Mouse (Mus musculus): ENCODE measurements around the gene Myo1b. TPM values are rescaled to one million over a fixed set of nuclear protein-coding genes. Genes with fewer than 3 reads are reported as not detected.

Gene Myo1b
- total RNA-seq, 2 experiments from 2014 or later: 8.3 to 13.2 TPM

DNA sequence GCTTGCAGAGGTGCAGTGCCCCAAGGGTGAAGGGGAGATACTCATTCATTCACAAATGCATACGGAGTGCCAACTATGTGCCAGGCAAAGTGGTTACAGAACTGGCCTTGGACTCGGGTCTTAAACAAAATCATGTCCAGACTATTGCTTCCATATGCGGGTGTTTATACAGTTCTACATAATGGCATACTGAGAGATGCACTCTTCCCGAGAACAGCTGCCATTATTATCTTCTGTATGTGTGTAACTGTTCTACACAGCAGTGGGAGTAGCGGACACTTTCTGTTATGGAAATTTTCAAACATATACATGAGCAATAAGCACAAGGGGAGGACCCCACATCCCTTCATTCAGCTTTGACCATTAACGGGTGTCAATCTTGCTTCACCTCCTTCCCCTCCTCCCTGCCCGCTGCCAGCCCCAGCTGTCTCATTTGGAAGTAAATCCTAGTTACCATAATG is 117.8 kb downstream of the Myo1b start:
- no peak for DNase-seq (ENCODE audit: low spot score)

DNA sequence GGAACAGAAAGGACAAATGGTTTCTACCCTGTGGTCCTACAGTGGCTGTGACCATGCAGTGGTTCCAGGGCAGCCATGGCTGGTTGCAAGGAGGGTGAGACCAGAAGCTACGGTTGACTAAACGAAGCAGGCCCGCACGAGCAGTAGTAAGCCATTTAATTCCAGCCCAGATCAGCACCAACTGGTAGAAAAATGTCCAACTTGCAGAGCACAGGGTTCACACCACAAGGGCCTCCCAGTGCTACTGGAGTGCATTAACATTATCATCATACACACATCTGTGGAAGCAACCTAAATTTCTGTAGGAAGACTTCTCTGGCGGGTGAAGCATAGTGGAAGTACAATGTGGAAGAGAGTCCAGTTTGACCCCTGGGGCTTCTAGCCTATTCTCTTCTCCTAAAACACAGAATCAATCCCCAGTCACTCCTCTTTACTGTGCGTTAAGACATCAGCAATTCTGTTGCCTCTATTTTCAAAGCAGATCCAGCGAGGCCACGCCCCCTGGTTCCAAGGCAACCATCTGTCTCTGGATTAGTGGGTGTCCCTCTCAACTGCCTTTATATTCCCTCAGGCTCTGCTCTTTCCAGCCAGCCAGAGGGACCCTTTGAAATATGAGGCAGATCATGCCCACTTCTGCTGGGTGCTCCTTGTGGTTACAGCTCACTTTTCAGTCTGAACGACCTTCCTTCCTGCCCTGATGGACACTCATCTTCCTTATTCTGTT is 120.1 kb downstream of the Myo1b start:
- no peak for DNase-seq (ENCODE audit: low spot score)

DNA sequence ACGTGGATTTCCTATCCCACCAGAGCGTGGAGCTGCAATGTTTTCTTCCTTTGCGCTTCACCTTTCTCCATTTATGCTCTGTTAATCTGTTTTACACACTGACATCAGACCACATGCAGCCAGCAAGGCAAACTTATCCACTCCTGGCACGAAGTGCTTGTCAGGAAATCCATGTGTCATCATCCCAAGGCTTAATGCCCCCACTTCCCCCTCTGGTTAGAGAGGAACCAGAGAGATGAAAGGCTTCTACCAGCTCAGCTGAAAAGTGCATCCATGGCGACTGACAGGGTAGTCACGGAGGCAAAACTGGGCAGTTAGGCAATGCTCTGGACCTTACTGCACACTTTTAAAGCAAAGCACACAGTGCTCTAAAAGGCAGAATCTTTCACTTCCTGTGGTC is 126.6 kb downstream of the Myo1b start:
- peak; percentile 6 for DNase-seq (ENCODE audit: low spot score)

DNA sequence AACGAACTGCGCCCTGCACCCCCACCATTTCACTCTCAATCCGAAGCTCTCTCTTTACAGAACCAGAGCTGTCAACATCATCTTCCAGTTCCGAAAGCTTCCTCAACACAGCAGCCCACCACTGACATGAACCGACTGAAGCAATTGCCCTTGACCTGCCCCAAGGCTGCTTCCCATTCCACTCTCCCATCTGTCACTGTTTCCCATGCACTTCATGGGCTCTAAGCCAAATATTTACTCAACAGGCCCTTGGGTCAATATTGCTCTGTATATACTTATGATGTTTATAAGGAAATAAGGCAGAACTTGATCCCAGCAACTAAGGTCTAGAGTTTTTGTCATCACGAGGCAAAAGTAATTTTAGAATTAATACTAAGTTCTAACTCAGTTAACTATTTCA is 133.8 kb downstream of the Myo1b start:
- no peak for DNase-seq (ENCODE audit: low spot score)

DNA sequence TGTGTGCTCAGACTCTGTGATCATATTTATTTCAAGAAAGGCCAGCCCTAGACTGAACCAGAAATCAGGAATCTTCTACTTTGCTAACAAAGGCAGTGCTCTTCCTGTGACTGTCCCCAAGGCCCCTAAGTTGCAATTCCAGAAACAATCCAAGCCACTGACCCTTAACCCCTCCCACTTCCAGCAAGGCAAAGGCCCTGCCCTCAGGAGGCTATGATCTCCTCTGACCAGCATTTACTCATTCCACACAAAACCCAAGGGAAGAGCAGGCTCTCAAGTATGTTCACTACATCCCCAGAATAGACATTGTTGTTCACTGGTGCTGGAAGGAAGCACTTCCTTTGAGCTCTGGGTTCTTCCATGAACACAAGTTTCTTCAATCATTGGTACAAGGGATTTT is 135.5 kb downstream of the Myo1b start:
- DNase-seq (ENCODE audit: low spot score): peak; percentile 38

DNA sequence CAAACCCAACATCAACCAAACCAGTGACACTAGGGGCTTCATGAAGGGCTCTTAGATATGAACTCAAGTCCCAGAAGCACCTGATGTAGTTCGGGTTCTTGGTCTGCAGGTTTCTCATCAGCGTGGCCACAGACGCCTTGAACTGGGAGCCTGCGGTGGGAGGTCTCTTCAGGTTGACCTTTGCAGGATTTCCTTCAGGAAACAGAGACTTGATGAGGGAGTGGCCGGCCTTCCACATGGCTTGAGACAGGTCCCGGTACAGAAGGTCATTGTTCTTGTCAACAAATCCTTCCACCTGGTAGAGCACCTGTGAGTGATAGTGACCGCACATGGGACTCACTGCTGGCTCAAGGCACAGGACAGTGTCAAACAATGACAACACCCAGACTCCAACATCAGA is 137.6 kb downstream of the Myo1b start:
- no peak for DNase-seq (ENCODE audit: low spot score)

DNA sequence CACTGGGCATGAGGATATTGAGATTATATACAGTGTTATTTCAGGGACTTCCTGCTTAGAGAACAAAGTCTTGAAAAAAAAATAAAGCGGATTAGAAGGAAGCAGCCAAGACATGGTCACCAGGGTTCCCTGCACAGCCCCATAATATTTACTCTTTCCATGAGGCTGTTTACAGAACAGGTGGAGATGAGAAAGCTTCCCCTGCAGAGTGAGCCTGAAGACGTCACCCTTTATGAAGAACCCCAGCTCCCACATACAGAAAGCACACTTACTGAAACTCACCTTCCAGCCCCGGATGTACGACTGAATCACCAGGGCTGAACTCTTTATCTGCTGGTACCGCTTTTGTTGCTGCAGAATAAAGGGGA is 145.4 kb downstream of the Myo1b start:
- DNase-seq (ENCODE audit: low spot score): no peak

DNA sequence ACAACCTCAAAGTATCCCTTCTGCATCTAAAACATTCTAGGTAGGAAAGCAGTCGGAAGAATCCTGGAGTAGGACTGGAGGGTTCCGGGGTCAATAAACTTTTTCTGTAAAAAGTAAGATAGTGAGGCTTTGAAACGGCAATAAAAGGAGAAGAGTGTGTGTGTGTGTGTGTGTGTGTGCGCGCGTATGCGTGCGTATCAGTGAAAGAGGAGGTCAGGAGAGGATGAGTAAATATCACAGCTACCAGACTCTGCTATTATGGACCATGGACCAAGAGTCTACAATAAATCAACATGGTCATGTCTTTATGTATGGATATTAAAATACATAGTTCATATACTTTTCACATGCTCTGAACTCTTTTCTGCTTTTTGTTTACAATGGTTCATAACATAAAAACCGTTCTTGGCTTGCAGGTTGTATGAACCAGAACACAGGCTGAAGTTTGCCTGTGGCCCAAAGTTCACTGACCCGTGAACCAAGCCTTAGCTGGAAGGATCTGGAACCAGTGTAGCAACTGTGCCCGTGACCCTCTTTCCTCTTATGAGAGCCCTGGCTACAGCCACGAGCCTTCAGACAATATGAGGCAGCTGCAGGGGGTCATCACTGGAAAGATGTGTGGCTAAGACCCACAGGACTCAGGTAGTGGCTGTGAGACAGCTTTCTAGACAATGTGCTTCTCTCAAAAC is 145.9 kb downstream of the Myo1b start:
- DNase-seq (ENCODE audit: low spot score): no peak

DNA sequence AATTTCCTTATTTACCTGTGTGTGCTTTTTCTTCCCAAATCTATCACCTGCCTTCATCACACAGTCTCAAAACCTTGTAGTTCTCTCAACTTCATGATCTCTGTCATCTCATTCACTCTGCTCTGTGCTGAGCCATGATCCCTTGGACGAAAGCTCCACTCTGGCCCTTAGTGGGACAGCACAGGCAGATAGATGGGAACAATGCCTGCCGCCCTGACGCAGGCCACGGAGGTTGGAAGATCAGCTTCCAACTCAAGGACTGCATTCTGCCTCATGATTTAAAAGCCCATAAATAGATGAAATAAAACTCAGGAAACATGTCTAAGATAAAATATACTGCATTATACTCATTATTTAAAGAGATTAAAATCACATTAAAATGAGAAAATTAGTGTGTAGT is 149.6 kb downstream of the Myo1b start:
- no peak for DNase-seq (ENCODE audit: low spot score)

DNA sequence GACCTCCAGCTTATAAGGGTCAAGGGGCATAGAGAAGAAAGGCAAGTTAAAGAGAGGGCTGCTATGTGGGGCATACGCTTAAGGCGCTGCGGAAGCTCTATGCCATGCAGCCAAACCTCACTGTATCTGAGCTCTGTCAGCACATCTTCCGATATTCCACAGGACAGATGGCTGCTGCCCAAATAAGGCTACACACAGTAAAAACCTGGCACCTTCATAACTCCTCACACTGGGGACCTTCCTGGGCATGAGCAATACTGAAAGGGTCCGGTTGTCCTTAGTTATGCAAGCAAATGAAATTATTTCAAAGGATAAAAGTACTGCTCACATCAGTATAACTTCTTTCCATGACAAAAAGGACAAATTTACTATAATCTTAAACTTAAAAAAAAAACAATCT is 150.7 kb downstream of the Myo1b start:
- no peak for DNase-seq (ENCODE audit: low spot score)

DNA sequence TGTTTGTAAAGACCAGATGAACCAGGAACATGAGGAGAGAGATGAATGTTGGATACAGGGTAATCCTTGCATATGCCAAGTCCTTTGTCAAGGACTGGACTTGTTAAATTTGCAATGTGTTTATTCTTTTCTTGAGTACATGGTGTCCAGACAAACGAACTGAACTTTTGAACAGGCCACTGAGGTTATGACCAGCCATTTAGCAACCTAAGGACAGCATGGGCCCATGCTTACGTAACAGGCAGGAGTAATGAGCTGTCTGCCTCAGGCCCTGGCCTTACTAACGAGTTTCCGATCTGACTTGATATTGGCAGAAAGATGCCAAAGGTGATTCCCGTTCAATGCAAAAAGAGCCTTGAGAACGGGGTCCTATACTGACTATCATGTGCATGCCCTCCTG is 156.2 kb downstream of the Myo1b start:
- DNase-seq (ENCODE audit: low spot score): no peak

DNA sequence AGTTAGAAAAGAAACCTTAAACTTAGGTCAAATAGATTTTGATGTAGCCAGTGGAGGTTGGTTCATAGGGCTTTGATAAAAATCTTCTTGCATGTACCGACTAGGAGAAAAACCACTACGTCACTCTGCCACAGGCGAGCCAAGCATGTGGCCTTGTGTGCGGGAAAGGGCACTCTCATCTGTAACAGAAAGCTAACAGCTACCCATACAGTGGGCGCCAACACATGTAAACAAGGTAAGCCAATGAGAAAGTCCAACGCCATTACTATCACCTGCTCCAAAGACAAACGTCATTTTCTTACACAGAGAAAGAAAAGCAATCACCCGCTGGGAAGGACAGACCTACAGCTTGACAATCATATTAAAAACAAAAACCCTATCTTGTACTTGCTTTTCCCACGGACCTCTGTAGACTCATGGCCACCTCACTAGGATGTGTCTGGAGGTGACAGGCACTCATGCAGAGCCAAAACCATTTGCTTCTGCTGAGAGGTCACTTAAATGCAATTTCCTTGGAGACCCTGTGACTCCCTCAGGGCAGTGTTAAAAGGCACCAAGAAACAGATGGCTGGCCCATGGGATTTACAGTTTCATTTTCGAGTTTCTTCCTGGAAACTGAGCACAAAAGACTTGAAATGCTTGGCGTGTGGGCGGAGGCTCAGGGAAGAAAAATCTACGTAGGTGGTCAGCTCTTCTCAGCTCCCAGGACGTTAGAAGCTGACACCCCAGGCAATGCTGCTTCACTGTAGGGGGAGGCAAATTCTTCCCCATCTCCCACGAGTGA is 157.4 kb downstream of the Myo1b start:
- no peak for DNase-seq (ENCODE audit: low spot score)

DNA sequence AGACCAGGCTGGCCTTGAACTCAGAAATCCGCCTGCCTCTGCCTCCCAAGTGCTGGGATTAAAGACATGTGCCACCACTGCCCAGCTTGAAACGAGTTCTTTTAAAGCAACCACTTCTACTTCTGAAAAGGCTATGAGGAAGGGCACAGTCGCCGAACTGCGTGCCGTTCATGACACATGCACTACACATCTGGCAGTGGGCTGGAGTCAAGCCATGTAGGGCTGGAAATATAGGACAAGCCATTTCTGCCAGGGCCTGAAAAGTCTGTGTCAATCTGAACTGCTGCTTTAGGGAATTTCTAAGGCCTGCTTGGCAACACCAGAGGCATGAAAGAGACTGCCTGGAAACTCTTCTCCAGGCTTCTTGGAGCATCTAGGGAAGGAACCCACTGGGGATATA is 162.2 kb downstream of the Myo1b start:
- DNase-seq (ENCODE audit: low spot score): no peak

DNA sequence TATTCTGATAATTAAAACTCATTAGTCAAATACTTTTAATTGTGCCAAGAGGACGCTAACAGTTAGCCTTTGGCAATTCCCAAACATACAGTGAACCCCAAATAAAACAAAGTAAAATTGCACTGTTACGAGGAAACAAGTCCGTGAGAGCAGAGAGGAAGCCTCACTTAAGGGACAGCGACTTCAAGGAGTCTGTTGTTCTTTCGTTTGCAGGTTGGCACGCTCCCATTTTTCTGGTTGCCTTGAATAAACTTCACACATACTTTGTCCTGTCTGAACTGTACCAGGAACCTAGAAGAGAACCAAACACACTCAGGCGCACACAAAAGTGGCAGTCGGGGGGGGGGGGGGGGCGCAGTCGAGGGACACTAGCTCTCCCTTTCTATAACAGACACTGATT is 164.9 kb downstream of the Myo1b start:
- no peak for DNase-seq (ENCODE audit: low spot score)

DNA sequence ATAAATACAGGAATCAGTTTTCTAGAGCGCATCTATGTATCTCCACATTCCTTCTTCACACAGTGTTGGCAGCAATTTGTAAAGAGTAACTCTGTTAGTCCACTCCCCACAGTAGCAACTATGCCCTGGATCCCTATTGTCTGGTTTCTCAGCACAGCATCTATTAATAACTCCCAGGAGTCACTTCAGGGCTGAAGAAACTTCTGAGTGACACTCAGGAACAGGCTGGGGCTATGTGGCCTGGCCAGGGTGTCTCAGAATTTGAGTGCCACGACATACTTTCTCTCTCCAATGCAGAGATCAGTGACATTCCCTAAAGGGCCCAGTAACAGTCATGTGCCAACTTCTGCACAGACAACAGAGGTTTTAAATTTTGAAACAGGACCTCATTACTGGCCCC is 167.6 kb downstream of the Myo1b start:
- no peak for DNase-seq (ENCODE audit: low spot score)

DNA sequence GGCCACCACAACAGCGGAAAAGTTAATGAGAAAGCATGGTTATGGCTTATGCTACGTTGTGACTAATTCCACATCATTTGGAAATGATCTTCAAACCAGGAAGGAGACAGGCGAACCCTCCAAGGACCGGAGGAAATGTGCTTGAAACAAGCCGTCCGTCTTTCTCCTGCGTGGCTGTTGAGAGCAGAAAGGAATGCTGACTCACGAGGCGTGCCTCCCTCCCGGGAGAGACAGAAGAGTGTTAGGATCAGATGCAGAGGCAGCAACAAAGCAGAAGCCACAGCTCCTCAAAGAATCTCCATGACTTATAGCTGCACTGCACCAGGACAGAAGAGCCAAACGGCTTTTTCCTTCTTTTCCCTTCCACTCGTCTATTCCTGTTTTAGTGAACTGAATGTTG is 168.4 kb downstream of the Myo1b start:
- peak; percentile 67 for DNase-seq (ENCODE audit: low spot score)

DNA sequence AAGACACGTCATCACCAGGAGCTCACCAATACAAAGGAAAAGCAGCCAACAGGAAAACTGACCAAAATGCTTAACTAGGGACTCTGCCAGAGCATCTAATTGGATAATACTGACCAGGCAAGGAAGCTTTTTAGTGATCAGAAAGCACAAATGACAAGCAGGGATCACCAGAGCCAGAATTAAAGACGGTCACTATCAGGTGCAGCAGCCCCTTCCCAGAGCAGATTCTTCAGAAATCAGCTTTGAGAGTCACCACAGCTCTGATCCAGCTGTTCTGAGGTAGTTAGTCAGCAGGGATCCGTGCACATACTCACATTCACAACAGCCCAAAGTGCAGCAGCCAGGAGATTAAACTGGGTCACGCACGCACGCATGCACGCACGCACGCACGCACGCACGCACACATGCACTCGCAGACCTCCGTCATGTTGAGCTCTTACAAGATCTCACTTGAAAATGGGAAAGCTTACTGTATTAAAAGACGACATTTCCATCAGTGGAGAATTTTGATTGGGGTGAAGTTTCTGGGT is 169.1 kb downstream of the Myo1b start:
- DNase-seq (ENCODE audit: low spot score): no peak

DNA sequence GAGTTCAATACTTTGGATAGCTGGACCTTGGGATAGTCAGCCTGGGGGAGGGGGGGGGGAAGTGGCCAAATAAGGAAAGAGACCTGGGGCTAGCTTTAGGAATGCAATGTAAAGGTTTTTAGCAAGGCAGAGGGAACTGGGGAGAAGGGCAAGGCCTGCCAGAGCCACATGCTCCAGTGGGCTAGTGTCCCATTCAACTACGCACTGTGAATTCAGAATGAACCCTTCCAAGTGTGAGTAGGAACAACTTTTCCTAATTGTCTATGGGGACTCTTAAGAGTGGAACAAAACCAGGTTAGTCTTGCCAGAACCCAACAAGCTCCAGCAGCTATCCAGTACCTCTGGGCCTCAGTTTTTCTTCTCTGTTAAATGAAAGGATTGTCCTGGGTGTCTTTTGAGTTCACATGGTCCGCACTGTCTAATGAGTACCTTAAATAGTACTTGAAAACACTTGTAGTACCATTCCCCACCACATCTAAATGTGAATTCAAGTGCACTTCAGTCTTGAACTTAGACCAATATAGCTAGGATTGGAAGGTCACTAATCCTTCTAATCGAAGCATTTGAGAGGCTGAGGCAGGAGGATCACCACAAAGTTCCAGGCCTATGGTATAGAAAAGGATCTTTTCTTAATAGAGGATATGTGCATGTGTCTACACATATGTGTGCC is 172.0 kb downstream of the Myo1b start:
- no peak for DNase-seq (ENCODE audit: low spot score)

DNA sequence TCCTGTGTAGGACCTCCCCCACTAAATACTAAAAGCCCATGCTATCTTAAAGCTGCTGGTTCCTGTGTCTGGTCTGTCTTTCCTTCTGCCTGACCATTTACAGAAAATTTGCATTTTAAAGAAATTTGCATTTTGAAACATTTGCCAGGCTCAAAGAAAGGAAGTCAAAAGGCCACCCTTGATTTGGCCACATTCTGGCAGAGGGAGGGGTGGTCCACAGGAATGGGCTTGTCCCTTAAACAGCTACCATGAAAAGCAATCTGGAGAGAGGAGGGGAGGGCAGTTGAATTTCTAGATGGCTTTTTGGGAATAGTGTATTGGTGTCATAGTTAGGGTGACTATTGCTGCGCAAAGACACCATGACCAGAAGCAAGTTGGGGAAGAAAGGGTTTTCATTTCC is 173.3 kb downstream of the Myo1b start:
- DNase-seq (ENCODE audit: low spot score): no peak

DNA sequence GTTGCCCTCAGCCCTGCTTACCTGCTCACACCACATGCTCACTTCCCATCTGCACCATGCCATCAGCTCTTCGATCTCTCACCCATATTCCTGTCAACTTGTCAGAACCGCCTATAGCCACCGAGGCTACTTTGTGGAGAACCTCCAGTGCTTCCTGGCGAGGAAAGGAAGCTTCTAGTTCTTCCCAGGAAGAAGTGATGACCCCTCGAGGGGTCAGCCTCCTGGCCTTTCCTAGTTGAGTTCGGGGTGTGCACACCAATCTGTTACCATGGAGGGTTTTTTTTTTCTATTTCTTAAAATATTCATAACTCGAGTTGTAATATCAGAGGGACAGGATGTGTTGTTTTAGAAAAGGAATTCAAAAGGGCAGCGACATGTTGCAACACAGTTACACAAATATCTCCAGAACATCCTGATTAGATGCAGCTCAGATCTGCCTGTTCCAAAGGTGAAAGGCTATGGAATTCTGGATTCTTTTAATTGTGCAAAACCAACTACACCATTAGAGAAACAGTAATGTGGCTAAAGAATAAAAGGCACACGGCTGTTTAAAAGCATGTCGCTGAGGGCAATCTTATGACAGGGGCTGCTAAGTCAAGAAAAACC is 175.1 kb downstream of the Myo1b start:
- DNase-seq (ENCODE audit: low spot score): no peak

DNA sequence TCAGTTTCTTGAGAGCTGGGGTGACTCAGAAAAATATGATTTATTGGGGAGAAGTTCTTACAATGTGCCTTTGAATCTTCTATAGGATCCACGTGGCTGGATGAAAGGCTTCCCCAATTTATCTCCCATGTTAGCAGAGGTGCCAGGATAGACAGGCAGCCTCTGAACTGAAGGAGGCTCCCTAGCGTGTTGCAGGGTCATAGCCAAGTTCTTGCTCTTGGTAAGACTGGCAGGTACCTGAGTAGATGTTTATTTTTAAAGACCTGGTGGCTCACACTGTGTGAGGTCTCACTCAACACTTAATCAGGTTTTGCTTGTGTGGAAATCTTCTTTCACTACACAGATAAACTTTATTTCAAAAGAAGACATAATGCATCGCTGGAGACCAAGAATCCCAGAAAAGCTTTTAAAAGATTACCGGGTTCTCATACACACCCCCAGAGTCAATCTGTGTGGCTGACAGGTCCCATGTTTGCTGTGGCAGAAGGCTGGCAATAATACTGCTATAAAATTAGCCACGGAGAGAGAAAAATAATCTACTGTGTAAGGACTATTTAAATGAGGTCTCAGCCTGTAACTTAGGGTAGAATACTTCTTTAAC is 176.5 kb downstream of the Myo1b start:
- DNase-seq (ENCODE audit: low spot score): no peak
